Mouse (Mus musculus): ENCODE results near the gene 4931408C20Rik. TPM values are rescaled to one million over a fixed set of nuclear protein-coding genes. Genes with fewer than 3 reads are reported as not detected.

The 4931408C20Rik gene
- not detected in 2 replicates for polyA plus RNA-seq (2012; ENCODE audit: low replicate concordance)

GRCm38 (mm10) chr1:26686842-26687760 lies at the start of gene 4931408C20Rik:
Gene 4931408C20Rik (minus strand): TSS chr1:26687460.

